Mouse (Mus musculus): ENCODE data around the gene Smc1b. TPM values are rescaled to one million over a fixed set of nuclear protein-coding genes. Genes with fewer than 3 reads are reported as not detected.

Smc1b gene
- polyA plus RNA-seq, 1 experiment from 2014 or later: 0.31 TPM

Other genes starting within 250 kb of the Smc1b start
- 0.78 and 0.99 TPM in 2 replicates for gene Gm29666, start 211.9 kb downstream of the Smc1b start, polyA plus RNA-seq (2016; fragmentation: Nextera tagmentation; extraction: Ambion mirVana)
- 43.2 and 44.5 TPM in 2 replicates for gene Nup50, start 208.6 kb downstream of the Smc1b start, polyA plus RNA-seq (2016; fragmentation: Nextera tagmentation; extraction: Ambion mirVana)
- gene 5031439G07Rik, start 143.4 kb downstream of the Smc1b start, polyA plus RNA-seq (2016; fragmentation: Nextera tagmentation; extraction: Ambion mirVana): 3.6 and 4.9 TPM in 2 replicates
- gene Upk3a, start 114.8 kb downstream of the Smc1b start, polyA plus RNA-seq (2016; fragmentation: Nextera tagmentation; extraction: Ambion mirVana): not detected in 2 replicates
- gene Fam118a, start 103.0 kb downstream of the Smc1b start, polyA plus RNA-seq (2016; fragmentation: Nextera tagmentation; extraction: Ambion mirVana): 11.2 and 11.4 TPM in 2 replicates
- gene Ribc2, start 114 bp upstream of the Smc1b start, polyA plus RNA-seq (2016; fragmentation: Nextera tagmentation; extraction: Ambion mirVana): not detected in 2 replicates
- 18.1 and 19.5 TPM in 2 replicates for gene Fbln1, start 74.0 kb upstream of the Smc1b start, polyA plus RNA-seq (2016; fragmentation: Nextera tagmentation; extraction: Ambion mirVana)
- gene Atxn10, start 204.3 kb upstream of the Smc1b start, polyA plus RNA-seq (2016; fragmentation: Nextera tagmentation; extraction: Ambion mirVana): 110 and 114 TPM in 2 replicates